Mouse (Mus musculus) limb, embryonic 11.5 days (tissue): ENCODE measurements around the gene Nbea. TPM values are rescaled to one million over a fixed set of nuclear protein-coding genes. Genes with fewer than 3 reads are reported as not detected.
"Not testable (repeated sequence)": the region's sequence is repeated elsewhere in the genome, so short reads cannot be mapped to it uniquely, and the experiment has no call there.

ENCODE experiments used
- ATAC-seq: fragments of 200-750 bp; cut with Nextera tagmentation; 2 replicates; pipeline ENCODE4 v1.8.0; 2017; ENCODE audit warnings: low read depth; ENCODE audit not compliant: insufficient number of reproducible peaks, low FRiP score, low TSS enrichment
- DNase-seq: peaks from one replicate; pipeline ENCODE4 v3.0.0-alpha.2; 2015; ENCODE audit warnings: low spot score
- H3K27ac ChIP-seq: fragments of 300-500 bp; sonication (generic); replicated peaks from 2 replicates; pipeline ENCODE4 v1.5.1; 2014; ENCODE audit warnings: low read depth, mild to moderate bottlenecking, low read length
- H3K27me3 ChIP-seq: fragments of 300-500 bp; sonication (generic); 2 replicates; pipeline ENCODE4 v1.6.1; 2014; ENCODE audit warnings: mild to moderate bottlenecking, low read length, mixed read lengths; ENCODE audit not compliant: control insufficient read depth, insufficient read depth
- H3K36me3 ChIP-seq: fragments of 300-500 bp; sonication (generic); 2 replicates; pipeline ENCODE4 v1.6.1; 2014; ENCODE audit warnings: mild to moderate bottlenecking, low read length, moderate library complexity, mixed read lengths; ENCODE audit not compliant: control insufficient read depth, insufficient read depth
- H3K4me1 ChIP-seq: fragments of 300-500 bp; sonication (generic); 2 replicates; pipeline ENCODE4 v1.6.1; 2014; ENCODE audit warnings: low read length, mixed read lengths; ENCODE audit not compliant: control insufficient read depth, insufficient read depth
- H3K4me2 ChIP-seq: fragments of 300-500 bp; sonication (generic); 2 replicates; pipeline ENCODE4 v1.6.1; 2014; ENCODE audit warnings: low read depth, mild to moderate bottlenecking, moderate library complexity; ENCODE audit not compliant: severe bottlenecking
- H3K4me3 ChIP-seq: fragments of 300-500 bp; sonication (generic); 2 replicates; pipeline ENCODE4 v1.5.1; 2014; ENCODE audit warnings: low read depth, low read length
- H3K9ac ChIP-seq: fragments of 300-500 bp; sonication (generic); 2 replicates; pipeline ENCODE4 v1.6.1; 2014; ENCODE audit warnings: mild to moderate bottlenecking, low read length
- H3K9me3 ChIP-seq: fragments of 300-500 bp; sonication (generic); 2 replicates; pipeline ENCODE4 v1.6.1; 2016; ENCODE audit warnings: low read length; ENCODE audit not compliant: control insufficient read depth
- WGBS: fragments of 180-500 bp; shearing (Covaris S2); extraction: QIAGEN DNeasy Blood & Tissue Kit; methylation state at CpG from one replicate; pipeline ENCODE4 v1.1.7; 2014; 5-methylcytosine and 5-hydroxymethylcytosine counted together
- polyA plus RNA-seq: library from polyadenylated mRNA; unstranded; fragments of >200 nt; fragmentation: Nextera tagmentation; extraction: Ambion mirVana; gene quantifications from 2 replicates; pipeline ENCODE4 v1.2.1, GENCODE M21; 2014

Nbea gene
- polyA plus RNA-seq, 1 experiment from 2014 or later = 22.2 TPM

- 62% methylated on average over 3 of the region's 3 CpGs for WGBS
- DNase-seq (no peak), ATAC-seq (peak; percentile 53; the same call in 1 of the 2 replicates)
- no peak overlapping the region for H3K4me3 ChIP-seq
- no peaks in the 10 kb centered on the region for H3K36me3 ChIP-seq
- H3K9me3 ChIP-seq = no peaks in the 10 kb centered on the region
- no peak overlapping the region for H3K9ac ChIP-seq
- H3K27me3 ChIP-seq = no peaks in the 10 kb centered on the region
- H3K4me1 ChIP-seq = peaks cover 18% of the 10 kb centered on the region
- H3K4me2 ChIP-seq = no peak overlapping the region
- H3K27ac ChIP-seq = peak overlapping the region; percentile 65
Observed at GRCm38 (mm10) chr3:55646437-55646836, 537.1 kb downstream of the Nbea start.

- H3K9ac ChIP-seq = no peak overlapping the region
- H3K27me3 ChIP-seq = no peaks in the 10 kb centered on the region
- ATAC-seq (no peak), DNase-seq (no peak)
- no peak overlapping the region for H3K27ac ChIP-seq
- H3K9me3 ChIP-seq = no peaks in the 10 kb centered on the region
- peaks cover 15% of the 10 kb centered on the region for H3K4me1 ChIP-seq
- no peaks in the 10 kb centered on the region for H3K36me3 ChIP-seq
- no peak overlapping the region for H3K4me2 ChIP-seq
- no peak overlapping the region for H3K4me3 ChIP-seq
- WGBS = 60% methylated on average over 11 of the region's 11 CpGs
Observed at GRCm38 (mm10) chr3:55644035-55644618, 539.4 kb downstream of the Nbea start.

GRCm38 (mm10) chr3:55637660-55638059, 545.8 kb downstream of the Nbea start:
- H3K36me3 ChIP-seq = no peaks in the 10 kb centered on the region
- 69% methylated on average over 7 of the region's 7 CpGs for WGBS
- H3K27ac ChIP-seq = no peak overlapping the region
- no peak for DNase-seq
- H3K9ac ChIP-seq = no peak overlapping the region
- H3K9me3 ChIP-seq = no peaks in the 10 kb centered on the region
- H3K4me2 ChIP-seq = no peak overlapping the region
- no peak overlapping the region for H3K4me3 ChIP-seq
- H3K27me3 ChIP-seq = no peaks in the 10 kb centered on the region
- ATAC-seq = no peak
- H3K4me1 ChIP-seq = 0 out of 2 replicates have a peak, but pooled peaks cover 6% of the 10 kb centered on the region

- Histone ChIP-seq H3K9me3 (no peaks in the 10 kb centered on the region), H3K9ac (no peak overlapping the region), H3K4me2 (no peak overlapping the region), H3K4me3 (no peak overlapping the region), H3K27ac (no peak overlapping the region), H3K36me3 (no peaks in the 10 kb centered on the region), H3K4me1 (0 out of 2 replicates have a peak, but pooled peaks cover 6% of the 10 kb centered on the region), H3K27me3 (no peaks in the 10 kb centered on the region)
- WGBS = 14% methylated on average over 8 of the region's 8 CpGs
- ATAC-seq = 0 out of 2 replicates have a peak, but pooled peaks have one; percentile 44
- DNase-seq = no peak
Observed at GRCm38 (mm10) chr3:55635542-55636172, 547.8 kb downstream of the Nbea start.

GRCm38 (mm10) chr3:55627054-55627453, 556.4 kb downstream of the Nbea start:
- H3K4me1 ChIP-seq = no peaks in the 10 kb centered on the region
- H3K4me2 ChIP-seq = no peak overlapping the region
- no peak overlapping the region for H3K4me3 ChIP-seq
- no peaks in the 10 kb centered on the region for H3K36me3 ChIP-seq
- 80% methylated on average over 4 of the region's 4 CpGs for WGBS
- H3K27me3 ChIP-seq = no peaks in the 10 kb centered on the region
- ATAC-seq = 0 out of 2 replicates have a peak, but pooled peaks have one; percentile 39
- no peak for DNase-seq
- no peaks in the 10 kb centered on the region for H3K9me3 ChIP-seq
- no peak overlapping the region for H3K27ac ChIP-seq
- H3K9ac ChIP-seq = no peak overlapping the region

GRCm38 (mm10) chr3:55621958-55622357, 561.5 kb downstream of the Nbea start:
- 92% methylated on average over 3 of the region's 3 CpGs for WGBS
- not testable (repeated sequence) for ATAC-seq

GRCm38 (mm10) chr3:55618396-55618795, 565.1 kb downstream of the Nbea start:
- Histone ChIP-seq H3K9ac (no peak overlapping the region), H3K4me2 (no peak overlapping the region), H3K4me3 (no peak overlapping the region), H3K36me3 (no peaks in the 10 kb centered on the region), H3K27ac (no peak overlapping the region), H3K27me3 (no peaks in the 10 kb centered on the region), H3K4me1 (no peaks in the 10 kb centered on the region), H3K9me3 (no peaks in the 10 kb centered on the region)
- ATAC-seq = no peak
- no peak for DNase-seq
- WGBS = 93% methylated on average over 3 of the region's 3 CpGs

More at GRCm38 (mm10) chr3:55621958-55622357, 561.5 kb downstream of the Nbea start:
- H3K36me3 ChIP-seq, H3K9me3 ChIP-seq, H3K27me3 ChIP-seq, H3K4me2 ChIP-seq, DNase-seq, H3K9ac ChIP-seq, H3K4me3 ChIP-seq, H3K27ac ChIP-seq, H3K4me1 ChIP-seq: not testable (repeated sequence)

- H3K4me2 ChIP-seq = no peak overlapping the region
- WGBS = 23% methylated on average over 5 of the region's 5 CpGs
Observed at GRCm38 (mm10) chr3:55612459-55613115, 570.9 kb downstream of the Nbea start.

More at GRCm38 (mm10) chr3:55612459-55613115, 570.9 kb downstream of the Nbea start:
- Histone ChIP-seq H3K36me3 (no peaks in the 10 kb centered on the region), H3K27ac (peak overlapping the region; percentile 79), H3K9ac (0 out of 2 replicates have a peak overlapping the region, but pooled peaks have one; percentile 7), H3K27me3 (no peaks in the 10 kb centered on the region), H3K9me3 (no peaks in the 10 kb centered on the region), H3K4me3 (no peak overlapping the region), H3K4me1 (peaks cover 13% of the 10 kb centered on the region)
- peak; percentile 39 for DNase-seq
- ATAC-seq = peak; percentile 82
